Mouse (Mus musculus) embryonic facial prominence, embryonic 11.5 days (tissue): Measurements from ENCODE around the gene Pak6. TPM values are rescaled to one million over a fixed set of nuclear protein-coding genes. Genes with fewer than 3 reads are reported as not detected.
A peak's percentile ranks its signal among the peaks of the same experiment; 100 is the strongest.

Source experiments
- ATAC-seq: fragments of 200-750 bp; cut with Nextera tagmentation; replicated peaks from 2 replicates; pipeline ENCODE4 v1.8.0; 2017; ENCODE audit warnings: low read depth; ENCODE audit not compliant: insufficient number of reproducible peaks, low FRiP score, low TSS enrichment
- DNase-seq: peaks from one replicate; pipeline ENCODE4 v3.0.0-alpha.2; 2015; ENCODE audit warnings: low spot score
- H3K27ac ChIP-seq: fragments of 300-500 bp; sonication (generic); replicated peaks from 2 replicates; pipeline ENCODE4 v1.5.1; 2014; ENCODE audit warnings: mild to moderate bottlenecking, low read depth, low read length, control low read depth
- H3K27me3 ChIP-seq: fragments of 300-500 bp; sonication (generic); 2 replicates; pipeline ENCODE4 v1.6.1; 2014; ENCODE audit warnings: mild to moderate bottlenecking, low read length, moderate library complexity, mixed read lengths; ENCODE audit not compliant: control insufficient read depth, insufficient read depth
- H3K36me3 ChIP-seq: fragments of 300-500 bp; sonication (generic); replicated peaks from 2 replicates; pipeline ENCODE4 v1.6.1; 2014; ENCODE audit warnings: low read depth, mild to moderate bottlenecking, low read length, moderate library complexity, mixed read lengths; ENCODE audit not compliant: control insufficient read depth, insufficient read depth
- H3K4me1 ChIP-seq: fragments of 300-500 bp; sonication (generic); 2 replicates; pipeline ENCODE4 v1.6.1; 2014; ENCODE audit warnings: low read length, mixed read lengths; ENCODE audit not compliant: control insufficient read depth, insufficient read depth
- H3K4me2 ChIP-seq: fragments of 300-500 bp; sonication (generic); 2 replicates; pipeline ENCODE4 v1.6.1; 2014; ENCODE audit warnings: low read depth, mild to moderate bottlenecking, control low read depth, low read length, moderate library complexity
- H3K4me3 ChIP-seq: fragments of 300-500 bp; sonication (generic); 2 replicates; pipeline ENCODE4 v1.5.1; 2014; ENCODE audit warnings: low read depth, low read length, control low read depth
- H3K9ac ChIP-seq: fragments of 300-500 bp; sonication (generic); replicated peaks from 2 replicates; pipeline ENCODE4 v1.6.1; 2014; ENCODE audit warnings: mild to moderate bottlenecking, control low read depth, low read length
- H3K9me3 ChIP-seq: fragments of 300-500 bp; sonication (generic); replicated peaks from 2 replicates; pipeline ENCODE4 v1.6.1; 2016; ENCODE audit warnings: mild to moderate bottlenecking, low read length, inconsistent platforms, mixed read lengths; ENCODE audit not compliant: control insufficient read depth
- WGBS: fragments of 180-500 bp; shearing (Covaris S2); extraction: QIAGEN DNeasy Blood & Tissue Kit; methylation state at CpG from one replicate; pipeline ENCODE4 v1.1.7; 2014; 5-methylcytosine and 5-hydroxymethylcytosine counted together
- polyA plus RNA-seq: library from polyadenylated mRNA; unstranded; fragments of >200 nt; fragmentation: Nextera tagmentation; extraction: Ambion mirVana; gene quantifications from 2 replicates; pipeline ENCODE4 v1.2.1, GENCODE M21; 2014

The Pak6 gene
- polyA plus RNA-seq, 1 experiment from 2014 or later: 0.50 TPM

- peaks cover 13% of the 10 kb centered on the region for H3K4me1 ChIP-seq
- no peak overlapping the region for H3K27ac ChIP-seq
- peaks cover 87% of the 10 kb centered on the region for H3K27me3 ChIP-seq
- ATAC-seq (peak; percentile 35), DNase-seq (peak; percentile 47)
- peak overlapping the region; percentile 40 for H3K4me3 ChIP-seq
- under 1% methylated on average over 87 of the region's 93 CpGs for WGBS
- H3K9ac ChIP-seq: peak overlapping the region; percentile 32; the same call in 1 of the 2 replicates
- H3K4me2 ChIP-seq: peak overlapping the region; percentile 66
- H3K9me3 ChIP-seq: no peaks in the 10 kb centered on the region
- H3K36me3 ChIP-seq: no peaks in the 10 kb centered on the region
Measured at GRCm38 (mm10) chr2:118702883-118703761, 40.0 kb downstream of the Pak6 start.

GRCm38 (mm10) chr2:118703913-118704730 is 41.0 kb downstream of the Pak6 start, which contains the start of gene Ankrd63:
Gene Ankrd63 (minus strand): TSS chr2:118703963.
- Histone ChIP-seq H3K4me1 (peaks cover 13% of the 10 kb centered on the region), H3K4me2 (peak within 1 kb of the TSS; percentile 66), H3K4me3 (peak within 1 kb of the TSS; percentile 40), H3K9me3 (no peaks in the 10 kb centered on the region), H3K27me3 (peaks cover 94% of the 10 kb centered on the region), H3K36me3 (no peaks in the 10 kb centered on the region), H3K27ac (no peak within 1 kb of the TSS), H3K9ac (peak within 1 kb of the TSS; percentile 32; the same call in 1 of the 2 replicates)
- WGBS: 2% methylated on average over 43 of the region's 50 CpGs
- no peak for ATAC-seq
- no peak for DNase-seq

GRCm38 (mm10) chr2:118706436-118706835 is 43.3 kb downstream of the Pak6 start:
- Histone ChIP-seq H3K27me3 (peaks cover 93% of the 10 kb centered on the region), H3K9me3 (no peaks in the 10 kb centered on the region), H3K9ac (no peak overlapping the region), H3K4me2 (no peak overlapping the region), H3K4me1 (peaks cover 12% of the 10 kb centered on the region), H3K36me3 (no peaks in the 10 kb centered on the region), H3K27ac (no peak overlapping the region), H3K4me3 (no peak overlapping the region)
- 3% methylated on average over 6 of the region's 6 CpGs for WGBS
- DNase-seq (no peak), ATAC-seq (no peak)

GRCm38 (mm10) chr2:118708472-118708871 is 45.4 kb downstream of the Pak6 start:
- Histone ChIP-seq H3K4me1 (peaks cover 8% of the 10 kb centered on the region), H3K9me3 (no peaks in the 10 kb centered on the region), H3K27me3 (peaks cover 86% of the 10 kb centered on the region), H3K4me3 (no peak overlapping the region), H3K4me2 (no peak overlapping the region), H3K9ac (no peak overlapping the region), H3K27ac (no peak overlapping the region), H3K36me3 (no peaks in the 10 kb centered on the region)
- ATAC-seq: no peak
- WGBS: 73% methylated on average over 4 of the region's 4 CpGs
- DNase-seq: no peak

- 27% methylated on average over 4 of the region's 4 CpGs for WGBS
- no peak for DNase-seq
Measured at GRCm38 (mm10) chr2:118709655-118710221, 46.6 kb downstream of the Pak6 start.

GRCm38 (mm10) chr2:118711038-118711494 is 48.0 kb downstream of the Pak6 start:
- H3K27ac ChIP-seq: no peak overlapping the region
- H3K36me3 ChIP-seq: no peaks in the 10 kb centered on the region
- H3K4me3 ChIP-seq: peak overlapping the region; percentile 28
- peak overlapping the region; percentile 39 for H3K9ac ChIP-seq
- peaks cover 3% of the 10 kb centered on the region; the same call in 1 of the 2 replicates for H3K4me1 ChIP-seq
- no peaks in the 10 kb centered on the region for H3K9me3 ChIP-seq
- under 1% methylated on average over 36 of the region's 36 CpGs for WGBS
- H3K4me2 ChIP-seq: peak overlapping the region; percentile 62
- peaks cover 60% of the 10 kb centered on the region for H3K27me3 ChIP-seq
- ATAC-seq (peak; percentile 74; the same call in 1 of the 2 replicates), DNase-seq (peak; percentile 72)

More at GRCm38 (mm10) chr2:118709655-118710221, 46.6 kb downstream of the Pak6 start:
- ATAC-seq: no peak
- Histone ChIP-seq H3K36me3 (no peaks in the 10 kb centered on the region), H3K4me3 (no peak overlapping the region), H3K27ac (no peak overlapping the region), H3K4me1 (peaks cover 3% of the 10 kb centered on the region; the same call in 1 of the 2 replicates), H3K9me3 (no peaks in the 10 kb centered on the region), H3K4me2 (no peak overlapping the region), H3K27me3 (peaks cover 73% of the 10 kb centered on the region), H3K9ac (no peak overlapping the region)

GRCm38 (mm10) chr2:118713631-118714030 is 50.5 kb downstream of the Pak6 start:
- Histone ChIP-seq H3K9ac (no peak overlapping the region), H3K4me1 (peaks cover 3% of the 10 kb centered on the region; the same call in 1 of the 2 replicates), H3K27me3 (peaks cover 37% of the 10 kb centered on the region), H3K4me3 (no peak overlapping the region), H3K4me2 (no peak overlapping the region), H3K36me3 (no peaks in the 10 kb centered on the region), H3K9me3 (no peaks in the 10 kb centered on the region), H3K27ac (no peak overlapping the region)
- ATAC-seq (no peak), DNase-seq (no peak)
- 93% methylated on average over 6 of the region's 6 CpGs for WGBS
